Mouse (Mus musculus) heart, adult 18-20 months (tissue): Measurements from ENCODE around the gene Chaf1a. TPM values are rescaled to one million over a fixed set of nuclear protein-coding genes. Genes with fewer than 3 reads are reported as not detected.
"Not testable (repeated sequence)": the region's sequence is repeated elsewhere in the genome, so short reads cannot be mapped to it uniquely, and the experiment has no call there.

Experiments used
- DNase-seq, 2 experiments: peaks; one replicate each; pipeline ENCODE4 v3.0.0; 2021 to 2022; ENCODE audit warnings: mixed read lengths in 1 of 2
- total RNA-seq, 2 experiments: library from RNA; stranded (reverse); gene quantifications; 2 replicates each; pipeline ENCODE4 v1.2.3; 2021

Chaf1a gene
- total RNA-seq, 2 experiments from 2014 or later = 1.1 to 1.3 TPM

DNA sequence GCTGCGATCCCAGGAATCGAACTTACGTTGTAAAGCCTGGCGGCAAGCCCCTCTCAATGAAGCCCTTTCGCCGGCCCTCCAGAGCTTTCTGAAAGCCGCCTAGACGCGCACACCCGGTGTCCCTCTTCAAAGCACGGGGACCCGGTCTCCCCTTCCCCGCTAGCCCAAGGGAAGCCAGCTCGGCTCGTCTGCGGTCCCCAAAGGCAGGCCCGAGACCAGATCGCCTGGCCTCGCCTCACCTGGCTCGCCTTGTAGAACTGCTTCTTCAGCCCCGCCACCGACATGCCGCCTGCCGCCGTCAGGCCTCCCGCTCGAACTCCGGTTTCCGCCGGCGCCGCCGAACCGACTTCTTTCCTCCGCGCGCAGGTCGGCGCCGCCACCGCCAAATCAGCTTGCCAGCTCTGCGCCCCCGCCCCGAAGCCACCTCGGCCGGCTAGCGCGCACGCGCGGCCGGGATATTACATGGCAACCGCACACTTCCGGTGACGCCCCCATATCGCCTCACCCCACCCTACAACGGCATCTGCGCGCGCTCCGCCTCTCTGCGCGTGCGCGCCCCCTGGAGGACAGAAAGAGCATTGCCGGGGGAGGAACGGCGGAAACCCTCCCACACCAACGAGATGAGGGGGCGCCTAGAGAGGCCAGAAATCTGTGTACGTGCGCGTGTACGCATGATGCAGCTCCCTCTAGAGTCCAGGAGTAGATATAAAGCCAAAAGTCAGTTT is 3.9 kb upstream of the Chaf1a start, which contains the start of gene Sh3gl1:
TSS of gene Sh3gl1 (minus strand) at position 460 of the 725 bp plus-strand sequence.
- peak; percentile 99 for DNase-seq

DNA sequence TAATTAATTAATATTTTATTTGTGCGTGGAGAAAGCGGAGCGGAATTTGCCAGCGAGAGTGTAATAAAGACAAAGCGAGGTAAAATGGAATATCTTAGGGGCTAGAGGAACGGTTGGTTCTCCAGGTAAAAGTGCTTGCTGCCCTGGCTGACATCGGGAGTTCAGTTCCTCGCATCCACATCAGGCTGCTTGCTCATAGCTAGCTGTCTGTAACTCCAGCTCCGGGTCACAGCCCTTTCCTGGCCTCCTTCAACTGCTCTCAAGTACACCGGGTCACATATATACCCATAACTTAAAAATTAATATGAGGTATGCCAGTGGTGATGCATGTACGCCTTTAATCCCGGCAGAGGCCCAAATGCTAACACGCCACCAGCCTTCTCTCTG is 3.3 kb upstream of the Chaf1a start:
- no peak for DNase-seq

DNA sequence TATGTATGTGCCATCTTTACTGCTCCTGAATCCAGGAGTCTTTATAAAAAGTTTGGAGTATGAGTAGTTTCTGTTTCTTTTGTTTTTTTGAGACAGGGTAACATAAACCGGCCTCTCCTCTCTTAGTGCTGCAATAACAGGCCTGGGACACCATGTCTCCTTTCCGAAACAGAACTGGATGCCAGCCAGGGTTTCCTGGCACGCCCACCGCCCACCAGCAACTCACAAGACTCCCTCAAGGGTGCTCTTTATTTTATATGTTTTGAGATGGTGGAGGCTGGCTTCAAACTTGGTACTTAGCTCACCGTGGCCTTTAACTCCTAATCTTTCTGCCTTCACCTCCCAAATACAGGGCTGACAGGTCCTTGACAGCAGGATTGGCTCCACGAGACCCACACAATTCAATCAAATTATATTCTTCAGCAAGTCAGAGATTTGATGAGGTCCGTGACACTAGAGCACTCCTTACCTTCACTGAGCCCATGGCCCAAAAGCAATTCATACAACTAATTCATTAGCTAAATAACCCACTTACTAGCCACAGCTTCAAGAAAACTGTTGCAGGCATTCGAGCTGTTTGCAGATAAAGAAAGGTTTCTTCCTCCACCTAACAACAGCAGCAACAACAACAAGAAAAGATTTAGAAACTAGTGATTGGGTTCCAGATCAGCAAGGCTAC is 1.5 kb upstream of the Chaf1a start:
- peak in 1 of 2 experiments; percentile 12 for DNase-seq

DNA sequence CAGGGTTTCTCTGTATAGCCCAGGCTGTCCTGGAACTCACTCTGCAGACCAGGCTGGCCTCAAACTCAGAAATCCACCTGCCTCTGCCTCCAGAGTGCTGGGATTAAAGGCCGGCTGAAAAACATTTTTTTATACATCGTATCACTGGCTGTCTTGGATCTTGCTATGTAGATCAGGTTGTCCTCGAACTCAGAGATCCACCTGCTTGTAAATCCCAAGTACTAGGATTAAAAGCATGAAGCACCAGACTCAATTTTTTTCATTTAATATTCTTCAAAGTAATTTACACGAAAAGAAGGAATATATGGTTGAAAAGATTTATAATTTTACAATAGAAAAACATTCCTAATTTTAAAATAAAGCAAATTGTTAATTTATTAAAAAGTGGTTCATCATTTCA is 894 bp upstream of the Chaf1a start:
- DNase-seq = no peak

DNA sequence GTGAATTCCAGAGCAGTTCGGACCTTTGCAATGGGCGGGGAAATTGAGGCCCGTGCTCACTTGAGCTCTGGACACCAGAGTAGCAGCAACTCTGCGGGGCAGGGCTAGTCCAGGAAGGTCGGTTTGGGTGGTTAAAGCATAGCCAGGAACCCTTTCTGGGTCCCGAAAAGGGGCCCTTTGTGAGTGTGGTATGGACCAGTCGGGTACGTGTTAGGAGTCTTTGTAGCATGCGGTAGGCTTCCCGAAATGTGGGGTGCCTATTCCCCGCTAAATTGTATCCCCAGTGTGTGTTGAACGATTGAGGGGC is 571 bp downstream of the Chaf1a start:
- DNase-seq = no peak

DNA sequence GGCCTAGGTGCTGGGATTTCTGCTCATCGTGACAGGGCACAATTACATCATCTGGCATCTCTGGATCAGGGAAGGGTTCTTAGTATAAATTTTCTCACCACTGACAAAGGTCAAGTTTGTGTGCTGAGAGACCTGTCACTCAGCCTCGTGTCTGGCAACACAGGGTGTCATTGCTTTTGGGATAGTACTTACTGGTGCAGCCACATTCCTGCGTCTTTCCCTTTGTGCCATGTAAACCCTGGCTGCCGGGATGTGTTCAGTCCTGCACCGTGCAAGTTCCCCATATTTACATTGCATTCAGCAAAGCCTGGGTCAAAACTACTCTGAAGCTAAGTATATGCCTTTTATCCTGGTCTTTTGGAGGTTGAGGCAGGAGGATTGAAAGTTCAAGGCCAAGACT is 11.1 kb downstream of the Chaf1a start:
- DNase-seq = no peak

DNA sequence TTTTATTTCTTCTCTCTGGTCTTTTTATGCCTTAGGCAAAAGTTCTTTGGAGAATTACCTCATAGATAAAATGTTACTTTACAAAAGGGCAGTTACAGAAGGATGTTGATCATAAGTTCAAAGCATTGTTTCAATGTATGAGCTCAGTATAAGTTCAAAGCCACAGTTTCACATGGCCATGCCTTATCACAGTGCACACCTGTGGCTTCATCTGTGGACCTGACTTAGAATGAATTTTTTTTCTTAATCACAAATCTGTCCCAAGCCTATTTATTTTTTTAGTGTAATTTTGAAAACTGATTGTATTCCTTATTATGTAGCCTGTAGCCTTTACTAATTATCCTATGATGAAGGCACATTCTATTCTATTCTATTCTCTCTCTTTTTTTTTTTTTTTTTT is 14.7 kb downstream of the Chaf1a start:
- no peak for DNase-seq

DNA sequence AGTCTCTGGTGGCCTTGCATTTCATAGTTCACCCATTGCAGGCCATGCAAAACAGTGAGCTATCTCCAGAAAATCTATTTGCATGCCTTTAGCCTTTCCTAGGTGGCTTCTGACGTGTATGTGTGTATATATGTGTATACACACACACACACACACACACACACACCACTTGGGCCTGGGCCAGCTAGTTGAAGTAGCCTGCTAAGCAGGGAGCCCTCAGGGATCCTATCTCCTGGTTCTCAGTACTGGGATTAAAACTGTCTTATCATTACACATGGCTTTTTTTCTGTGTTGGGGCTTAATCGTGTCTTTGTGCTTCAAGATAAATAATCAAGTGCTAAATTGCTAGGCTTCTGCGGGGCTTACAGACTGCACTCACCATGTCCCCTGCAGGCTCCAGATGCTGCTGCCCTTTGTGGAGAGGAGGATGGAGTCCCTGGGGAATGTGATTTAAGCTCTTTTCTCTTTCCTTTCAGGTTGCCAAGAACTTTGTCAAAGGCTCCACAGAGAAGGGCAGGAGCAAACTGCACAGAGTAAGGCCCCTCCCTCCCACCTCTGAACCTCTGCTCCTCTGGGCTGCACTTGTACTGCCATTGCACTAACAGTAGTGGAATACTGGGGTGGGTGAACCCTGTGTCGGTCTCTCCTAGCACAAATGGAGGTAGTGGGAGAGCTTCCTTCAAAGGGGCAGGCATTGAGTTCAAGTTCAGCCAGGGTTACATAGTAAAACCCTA is 15.9 kb downstream of the Chaf1a start:
- no peak for DNase-seq

DNA sequence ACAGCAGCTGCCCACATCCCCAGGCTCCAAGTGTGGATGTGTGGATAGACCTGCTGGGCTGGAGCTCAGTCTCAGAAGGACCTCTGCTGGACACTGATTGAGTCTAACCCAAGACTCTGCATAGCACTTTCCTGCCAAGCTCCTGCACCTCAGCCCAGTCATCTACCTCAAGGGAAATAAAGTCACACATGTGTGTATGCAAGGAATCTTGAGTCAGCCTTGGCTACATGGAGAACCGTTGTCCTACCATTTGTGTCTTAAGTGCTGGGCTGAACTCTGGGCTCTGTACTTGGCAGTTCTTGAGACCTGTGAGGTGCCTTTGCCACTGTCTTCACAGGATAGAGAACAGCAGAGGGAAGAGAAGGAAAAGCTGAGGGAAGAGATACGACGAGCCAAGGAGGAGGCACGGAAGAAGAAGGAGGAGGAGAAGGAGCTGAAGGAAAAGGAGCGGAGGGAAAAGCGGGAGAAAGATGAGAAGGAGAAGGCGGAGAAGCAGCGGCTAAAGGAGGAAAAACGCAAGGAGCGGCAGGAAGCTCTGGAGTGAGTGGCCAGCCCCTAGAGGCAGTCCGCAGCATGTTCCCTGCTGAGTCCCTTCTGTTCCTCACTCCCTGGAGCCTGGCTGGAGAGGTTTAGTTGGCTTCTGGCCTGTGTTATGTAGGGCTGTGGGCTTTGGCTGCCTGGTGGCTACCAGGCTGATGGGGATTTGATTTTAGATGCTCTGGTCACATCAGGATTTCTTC is 17.3 kb downstream of the Chaf1a start:
- DNase-seq = no peak

DNA sequence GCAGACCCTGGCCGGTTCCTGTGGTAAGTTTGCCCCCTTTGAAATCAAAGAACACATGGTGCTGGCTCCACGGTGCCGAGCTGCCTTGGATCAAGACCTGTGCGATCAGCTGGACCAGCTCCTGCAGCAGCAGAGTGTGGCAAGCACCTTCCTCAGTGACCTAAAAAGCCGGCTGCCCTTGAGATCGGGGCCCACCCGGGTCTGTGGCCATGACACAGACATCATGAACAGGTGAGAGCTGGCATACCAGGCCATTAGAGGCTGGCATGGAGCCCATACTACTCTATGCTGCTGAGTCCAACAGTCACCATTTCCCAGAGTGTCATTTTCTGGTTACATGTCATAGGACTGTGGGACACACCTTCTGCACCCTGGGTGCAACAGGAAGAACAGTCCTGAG is 21.8 kb downstream of the Chaf1a start:
- no peak for DNase-seq

DNA sequence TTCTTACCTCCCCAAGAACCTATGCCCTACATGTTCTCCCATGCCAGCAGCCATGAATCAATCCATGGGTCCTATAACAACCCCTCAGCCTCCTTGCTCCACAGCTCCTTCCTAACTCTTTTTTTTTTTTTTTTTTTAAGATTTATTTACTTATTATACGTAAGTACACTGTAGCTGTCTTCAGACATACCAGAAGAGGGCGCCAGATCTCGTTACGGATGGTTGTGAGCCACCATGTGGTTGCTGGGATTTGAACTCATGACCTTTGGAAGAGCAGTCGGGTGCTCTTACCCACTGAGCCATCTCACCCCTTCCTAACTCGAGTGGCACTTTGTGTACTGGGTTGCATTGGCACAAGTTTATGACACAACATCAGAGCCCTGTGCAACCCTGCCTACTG is 25.5 kb downstream of the Chaf1a start:
- not testable (repeated sequence) for DNase-seq

DNA sequence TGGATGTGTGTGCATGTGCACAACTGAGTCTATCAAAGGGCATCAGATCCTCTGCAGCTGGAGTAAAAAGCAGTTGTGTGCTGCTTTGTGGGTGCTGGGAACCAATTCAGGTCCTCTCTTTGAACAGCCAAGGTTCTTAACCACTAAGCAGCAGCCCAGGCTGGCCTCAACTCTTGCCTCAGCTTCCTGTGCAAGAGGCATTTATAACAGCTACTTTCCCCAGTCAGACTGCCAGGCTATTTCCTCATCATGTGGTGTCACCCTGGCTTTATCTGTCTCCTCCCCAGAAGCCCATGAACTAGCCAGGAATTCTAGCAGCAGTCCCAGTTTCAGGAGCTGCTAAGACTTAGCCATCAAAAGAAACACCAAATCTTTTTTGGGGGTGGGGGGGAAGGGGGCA is 26.2 kb downstream of the Chaf1a start:
- no peak for DNase-seq

DNA sequence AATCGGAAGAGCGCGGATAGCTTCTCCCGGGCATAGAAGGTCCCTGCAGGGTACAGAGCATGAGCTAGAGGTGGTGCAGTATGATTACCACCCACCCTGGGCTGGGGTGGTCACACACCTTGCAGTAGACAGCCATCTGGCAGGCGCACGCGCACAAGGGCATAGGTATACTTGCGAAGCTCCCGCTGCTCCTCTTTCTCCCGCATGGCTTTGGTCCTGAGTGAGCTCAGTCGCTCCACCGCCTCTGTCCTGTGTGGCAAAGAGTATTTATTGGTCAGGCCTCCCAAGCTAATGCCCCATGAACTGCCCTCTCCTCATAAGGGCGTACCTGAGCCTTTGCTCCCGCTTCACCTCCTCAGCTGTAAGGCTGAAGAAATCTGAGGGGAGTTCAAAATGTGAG is 28.8 kb downstream of the Chaf1a start:
- no peak for DNase-seq

DNA sequence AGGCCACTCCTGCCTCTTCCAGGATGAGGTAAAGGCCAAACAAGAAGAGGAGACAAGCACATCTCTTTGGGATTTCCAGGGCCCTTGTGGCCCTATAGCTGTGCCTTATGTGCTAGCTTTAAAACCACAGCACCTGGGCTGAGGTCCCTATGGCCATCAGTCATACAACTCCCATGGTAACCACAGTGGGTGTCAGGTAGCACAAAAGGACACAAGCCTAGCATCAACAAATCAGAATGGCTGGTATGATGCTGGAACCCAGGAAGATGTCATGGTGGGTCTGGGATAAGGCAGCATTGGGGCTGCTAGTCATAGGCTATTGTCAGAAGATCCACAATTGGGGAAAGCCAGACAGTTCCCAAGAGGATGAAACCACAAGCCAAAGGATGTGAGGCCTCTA is 30.9 kb downstream of the Chaf1a start:
- no peak for DNase-seq

DNA sequence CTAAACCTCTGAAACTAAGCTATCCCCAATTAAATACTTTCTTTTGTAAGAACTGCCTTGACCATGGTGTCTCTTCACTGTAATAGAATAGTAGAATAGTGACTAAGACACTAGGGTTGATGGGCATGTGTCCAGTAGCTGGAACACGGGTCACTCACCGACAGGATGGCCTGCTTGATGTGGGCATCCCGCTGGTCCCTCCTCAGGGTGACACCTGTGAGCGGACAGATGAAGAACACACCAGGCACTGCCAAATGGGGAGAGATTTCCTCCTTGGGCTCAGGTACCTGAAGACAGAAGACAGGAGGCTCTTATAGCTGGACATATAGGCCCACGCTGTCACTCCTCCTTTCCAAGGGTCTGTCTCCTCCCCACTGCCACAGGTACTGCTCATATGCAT is 32.0 kb downstream of the Chaf1a start:
- no peak for DNase-seq

DNA sequence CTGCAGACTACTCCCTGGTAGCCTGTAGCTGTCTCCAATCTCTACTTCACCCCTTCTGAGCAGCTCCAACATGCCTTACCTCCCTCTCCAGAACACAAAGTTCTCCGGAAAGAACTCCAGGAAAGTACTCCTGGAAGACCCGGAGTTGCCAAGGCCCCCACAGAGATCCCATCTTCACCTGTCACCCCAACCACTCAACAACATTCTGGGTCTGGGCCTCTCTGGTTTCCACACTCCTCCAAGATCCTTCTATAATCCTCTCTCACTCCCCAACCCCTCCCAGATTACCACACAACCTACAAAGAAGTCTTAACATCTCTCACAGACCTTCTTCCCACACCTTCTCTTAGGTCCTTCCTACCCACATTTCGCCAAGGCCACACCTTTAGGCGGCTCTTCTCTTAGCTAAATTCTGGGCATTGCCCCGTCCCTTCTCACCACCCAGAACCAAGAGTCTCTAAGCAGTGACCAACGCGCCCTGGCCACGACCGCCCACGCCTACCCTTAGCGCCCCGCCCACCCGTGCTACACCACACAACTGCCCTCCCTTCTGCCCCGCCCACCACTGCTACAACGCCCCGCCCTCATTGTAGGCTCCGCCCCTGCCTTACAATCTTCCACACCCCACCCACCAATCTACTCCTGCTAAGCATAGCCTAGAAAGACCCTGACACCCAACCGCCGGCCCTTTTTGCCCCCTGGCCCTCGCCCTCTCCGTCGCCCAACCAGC is 34.0 kb downstream of the Chaf1a start:
- DNase-seq = peak; percentile 85 to 91

DNA sequence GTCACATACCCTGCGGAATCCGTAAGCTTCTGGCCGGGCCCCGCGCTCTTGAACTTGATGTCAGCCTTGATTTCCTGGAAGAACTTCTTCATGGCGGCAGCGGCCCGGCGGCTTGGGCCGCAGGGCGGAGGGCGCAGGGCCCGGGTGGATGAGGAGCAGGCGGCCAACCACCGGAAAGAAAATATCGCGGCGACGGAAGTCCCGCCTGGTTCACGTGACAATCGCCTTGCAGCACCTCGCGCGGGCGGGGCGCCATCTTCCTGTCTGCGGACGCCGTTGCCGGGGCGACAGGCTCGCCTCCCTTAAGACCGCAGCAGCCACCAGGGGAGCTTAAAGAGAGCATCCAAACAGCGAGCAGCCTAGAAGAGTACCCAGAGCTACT is 34.6 kb downstream of the Chaf1a start, which contains the start of gene Ubxn6:
TSS of gene Ubxn6 (minus strand) at position 202 of the 382 bp plus-strand sequence.
- peak; percentile 98 for DNase-seq

DNA sequence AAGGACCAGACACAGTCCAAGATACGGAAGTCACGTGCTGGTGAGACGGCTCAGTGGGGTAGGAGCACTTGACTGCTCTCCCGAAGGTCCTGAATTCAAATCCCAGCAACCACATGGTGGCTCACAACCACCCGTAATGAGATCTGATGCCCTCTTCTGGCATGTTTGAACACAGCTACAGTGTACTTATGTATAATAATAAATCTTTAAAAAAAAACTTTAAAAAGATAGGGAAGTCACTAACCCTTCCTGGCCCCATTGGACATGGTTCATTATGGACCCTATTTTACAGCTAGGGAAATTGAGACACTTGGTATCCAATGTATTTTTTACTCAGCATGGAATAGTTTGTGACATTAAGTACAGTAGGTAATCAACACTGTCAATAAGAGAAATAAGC is 37.3 kb downstream of the Chaf1a start:
- DNase-seq = no peak

DNA sequence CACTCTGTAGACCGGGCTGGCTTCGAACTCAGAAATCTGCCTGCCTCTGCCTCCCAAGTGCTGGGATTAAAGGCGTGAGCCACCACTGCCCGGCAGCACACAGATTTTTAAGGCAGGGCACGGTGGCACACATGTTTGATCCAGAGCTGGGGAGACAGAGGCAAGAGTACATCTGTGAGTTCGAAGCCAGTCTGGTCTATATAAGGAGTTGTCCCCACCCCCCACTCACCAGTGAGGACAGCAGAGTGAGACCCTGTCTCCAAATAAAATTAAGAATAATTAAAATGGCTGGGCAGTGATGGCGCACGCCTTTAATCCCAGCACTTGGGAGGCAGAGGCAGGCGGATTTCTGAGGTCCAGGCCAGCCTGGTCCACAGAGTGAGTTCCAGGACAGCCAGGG is 38.1 kb downstream of the Chaf1a start:
- DNase-seq = peak in 1 of 2 experiments; percentile 46

DNA sequence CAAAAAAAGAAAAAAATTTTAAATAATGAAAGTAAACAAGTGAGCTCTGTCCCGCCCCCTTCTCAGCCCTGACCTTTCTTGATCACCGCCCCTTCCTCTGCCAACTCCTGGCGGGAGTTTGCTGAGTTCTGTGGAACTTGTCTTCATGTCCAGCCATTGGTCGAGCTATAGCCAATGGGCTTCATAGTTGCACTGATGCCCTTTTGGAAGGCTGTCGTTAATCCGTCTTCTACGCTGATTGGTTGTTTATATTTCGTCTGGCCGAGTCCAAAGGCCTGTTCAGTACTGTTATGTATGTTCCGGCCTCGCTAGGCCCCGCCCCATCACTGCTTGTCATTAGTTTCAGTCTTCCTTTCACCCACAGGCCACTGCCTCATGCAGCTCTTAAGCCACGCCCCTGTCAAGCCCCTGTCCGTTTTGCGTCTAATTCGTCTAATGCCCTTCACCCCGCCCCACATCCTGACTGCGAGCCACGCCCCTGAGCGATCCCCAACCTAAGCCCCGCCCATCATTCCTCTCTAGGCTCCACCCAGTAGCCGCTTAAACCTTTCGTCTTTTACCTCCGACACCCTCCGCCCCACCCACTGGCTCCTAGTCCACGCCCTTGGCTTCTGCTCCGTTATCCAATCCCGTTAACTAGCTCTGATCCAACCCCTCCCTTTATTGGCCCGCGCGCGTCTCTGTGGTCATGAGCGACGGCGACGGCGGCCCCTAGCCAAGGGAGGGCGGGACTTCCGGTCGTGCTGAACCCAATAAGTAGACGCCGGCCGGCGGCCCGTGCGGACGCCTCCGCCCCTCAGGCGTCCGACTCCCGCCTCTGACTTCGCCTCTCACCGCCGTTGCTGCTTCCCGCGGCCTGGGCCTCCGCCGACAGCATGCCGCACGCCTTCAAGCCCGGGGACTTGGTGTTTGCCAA is 38.9 kb downstream of the Chaf1a start, which contains the start of gene Hdgfl2:
TSS of gene Hdgfl2 (plus strand) at position 755 of the 916 bp plus-strand sequence.
- DNase-seq = peak; percentile 100

DNA sequence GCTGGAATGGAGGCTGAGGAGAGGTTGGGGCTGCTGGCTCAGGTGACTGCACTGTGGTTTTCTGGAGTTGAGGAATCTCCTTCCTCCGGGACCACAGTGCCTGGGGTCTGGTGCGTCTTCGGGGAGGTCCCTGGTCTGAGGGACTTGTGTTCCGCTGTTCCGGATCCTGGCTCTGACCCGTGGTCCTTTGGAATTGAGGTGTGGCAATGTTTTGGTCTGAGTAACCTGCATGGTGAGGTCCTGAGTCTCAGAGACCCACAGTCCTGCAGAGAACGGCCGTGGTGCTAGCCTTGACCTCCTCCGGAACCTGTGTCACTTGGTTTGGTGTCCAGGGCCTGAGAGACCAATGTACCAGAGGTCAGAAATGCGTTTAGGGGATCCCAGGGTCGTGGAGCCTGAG is 39.7 kb downstream of the Chaf1a start:
- no peak for DNase-seq
